Mouse (Mus musculus): ENCODE results near the gene Fmn2.

DNA sequence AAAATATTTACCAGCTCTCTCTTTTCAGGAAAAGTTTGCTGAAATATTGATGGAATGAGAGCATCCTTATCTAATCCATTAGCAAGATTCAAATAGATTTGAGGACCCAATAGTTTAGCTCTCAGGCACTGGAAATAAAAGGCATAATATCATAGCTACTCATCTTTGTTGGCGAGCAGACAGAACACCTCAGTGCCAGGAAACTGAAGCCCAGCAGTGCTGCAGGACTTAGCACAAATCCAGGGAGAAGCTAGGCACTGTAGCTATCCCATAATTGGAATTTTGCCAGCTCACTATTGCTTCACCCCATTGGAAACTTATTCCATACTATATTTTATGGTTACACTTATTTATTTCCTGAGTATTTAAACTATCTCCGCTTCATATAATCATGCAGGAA, 46.5 kb upstream of the Fmn2 start:
- no peak for TF ChIP-seq GATA1 (IDR thresholded peaks at IDR 0.05; ENCODE audit: borderline replicate concordance, low read length)
- no peak for TF ChIP-seq CTCF (IDR thresholded peaks at IDR 0.05; ENCODE audit: low read depth, low read length)
- TF ChIP-seq POLR2AphosphoS5 (IDR thresholded peaks at IDR 0.05; ENCODE audit: insufficient replicate concordance, low read depth, low read length): no peak
- TF ChIP-seq GATA2 (IDR thresholded peaks at IDR 0.05; ENCODE audit: borderline replicate concordance, low read depth, low read length): no peak
